Mouse (Mus musculus) CH12.LX (cell line): ENCODE data around the gene Ick.

ENCODE experiments used
- CTCF ChIP-seq, 2 experiments: IDR thresholded peaks in 1 of 2; conservative IDR thresholded peaks in 1 of 2; 2 replicates each; pipeline ENCODE4 v1.5.1; 2011 to 2012; ENCODE audit warnings: low read depth in 2 of 2, low read length in 2 of 2, improper control_type of control experiment in 1 of 2, inconsistent platforms in 1 of 2, mild to moderate bottlenecking in 1 of 2, moderate library complexity in 1 of 2
- KAT2A ChIP-seq: IDR thresholded peaks from 2 replicates; pipeline ENCODE4 v1.6.1; 2012; ENCODE audit warnings: low read length, improper control_type of control experiment, inconsistent platforms; ENCODE audit not compliant: insufficient replicate concordance

- TF ChIP-seq CTCF (conservative IDR thresholded peaks at IDR 0.05 in 1 of 2, IDR thresholded peaks at IDR 0.05 in 1 of 2; ENCODE audit: low read depth in 2 of 2, low read length in 2 of 2) = no peak
- no peak for TF ChIP-seq KAT2A
These were observed 86.0 kb downstream of the Ick start for GRCm38 (mm10) chr9:78195034-78195433.
